Mouse (Mus musculus): ENCODE data around the gene Wnt2. TPM values are rescaled to one million over a fixed set of nuclear protein-coding genes. Genes with fewer than 3 reads are reported as not detected.

The Wnt2 gene
- polyA plus RNA-seq, 1 experiment from 2014 or later = 0.41 TPM

Other genes with a start within 250 kb of the Wnt2 start
- gene Asz1, start 78.5 kb upstream of the Wnt2 start, polyA plus RNA-seq (2016; fragmentation: Nextera tagmentation; extraction: Ambion mirVana) = not detected in 2 replicates
- gene Cftr, start 140.1 kb upstream of the Wnt2 start, polyA plus RNA-seq (2016; fragmentation: Nextera tagmentation; extraction: Ambion mirVana) = 0.05 and 0.14 TPM in 2 replicates